Mouse (Mus musculus): Measurements from ENCODE around the gene Swsap1.

The Swsap1 gene

DNA sequence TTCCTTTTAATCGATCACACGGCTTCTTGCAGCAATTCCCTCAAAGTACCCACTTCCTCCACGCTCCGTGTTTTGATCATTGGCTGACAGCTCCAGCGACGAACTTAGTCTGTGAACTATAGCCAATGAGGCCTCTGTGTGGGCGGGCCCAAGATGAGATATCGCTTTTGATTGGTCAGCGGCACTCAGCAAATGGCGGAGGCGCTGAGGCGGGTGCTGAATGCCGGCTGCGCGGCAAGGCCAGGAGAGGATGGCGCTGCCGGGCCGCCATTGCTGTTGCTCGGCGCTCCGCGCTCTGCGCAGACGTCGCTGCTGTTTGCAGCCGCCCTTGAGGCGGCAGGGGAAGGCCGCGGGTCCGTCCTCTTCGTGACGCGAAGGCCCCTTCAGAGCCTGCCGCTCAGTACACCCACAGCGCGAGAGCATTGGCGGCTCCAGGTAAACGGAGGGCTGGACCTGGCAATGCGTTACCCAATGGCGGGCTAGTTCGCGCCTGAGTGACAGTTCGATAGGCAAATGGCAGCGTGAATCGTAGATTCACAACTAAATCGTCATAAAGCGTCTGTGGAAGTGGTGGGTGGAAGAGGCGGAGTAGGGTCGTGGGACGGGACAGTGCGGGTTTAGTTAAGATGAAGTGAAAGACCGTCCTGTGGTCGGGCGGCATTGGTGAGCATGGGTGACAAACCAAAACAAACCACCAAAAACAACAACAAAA, at the start of gene Swsap1:
Gene Swsap1, plus strand, starts transcription at position 186 of the 712 bp plus-strand sequence.
- DNase-seq (ENCODE audit: low read depth) = peak; percentile 99

- peak; percentile 54 for DNase-seq (ENCODE audit: low read depth)
Observed at GRCm38 (mm10) chr9:21908216-21908615, 47.3 kb upstream of the Swsap1 start.

- DNase-seq (ENCODE audit: low read depth) = peak; percentile 33
Observed at GRCm38 (mm10) chr9:21909474-21910223, 45.9 kb upstream of the Swsap1 start.

- DNase-seq (ENCODE audit: low read depth) = no peak
Observed at GRCm38 (mm10) chr9:21916851-21917492, 38.6 kb upstream of the Swsap1 start.

DNA sequence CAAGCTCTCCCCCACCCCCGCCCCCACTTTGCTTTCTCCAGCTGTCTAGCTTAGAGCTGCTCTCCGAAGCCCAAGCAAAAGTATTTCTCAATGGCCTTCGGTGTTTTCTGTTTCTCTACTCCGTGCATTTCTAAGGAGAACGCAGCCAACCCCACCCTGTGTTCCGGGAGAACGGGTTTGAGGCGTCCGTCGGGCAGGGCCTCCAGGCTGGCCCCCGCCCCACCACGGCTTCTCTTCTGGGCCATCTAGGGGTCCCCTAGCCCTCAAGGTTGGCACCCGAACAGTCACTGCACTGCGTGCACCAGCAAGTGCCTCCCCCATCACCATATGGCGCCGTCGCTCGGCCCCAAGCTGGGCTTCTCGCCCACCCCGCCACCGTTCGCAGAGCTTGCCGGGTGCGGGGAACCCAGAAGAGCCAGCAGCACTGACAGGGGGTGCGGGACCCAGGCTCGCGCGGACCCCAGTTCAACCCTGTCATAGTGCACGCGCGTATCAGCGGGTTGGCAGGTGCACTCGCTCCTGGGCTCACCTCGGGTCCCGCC, 38.0 kb upstream of the Swsap1 start:
- no peak for DNase-seq (ENCODE audit: low read depth)

DNA sequence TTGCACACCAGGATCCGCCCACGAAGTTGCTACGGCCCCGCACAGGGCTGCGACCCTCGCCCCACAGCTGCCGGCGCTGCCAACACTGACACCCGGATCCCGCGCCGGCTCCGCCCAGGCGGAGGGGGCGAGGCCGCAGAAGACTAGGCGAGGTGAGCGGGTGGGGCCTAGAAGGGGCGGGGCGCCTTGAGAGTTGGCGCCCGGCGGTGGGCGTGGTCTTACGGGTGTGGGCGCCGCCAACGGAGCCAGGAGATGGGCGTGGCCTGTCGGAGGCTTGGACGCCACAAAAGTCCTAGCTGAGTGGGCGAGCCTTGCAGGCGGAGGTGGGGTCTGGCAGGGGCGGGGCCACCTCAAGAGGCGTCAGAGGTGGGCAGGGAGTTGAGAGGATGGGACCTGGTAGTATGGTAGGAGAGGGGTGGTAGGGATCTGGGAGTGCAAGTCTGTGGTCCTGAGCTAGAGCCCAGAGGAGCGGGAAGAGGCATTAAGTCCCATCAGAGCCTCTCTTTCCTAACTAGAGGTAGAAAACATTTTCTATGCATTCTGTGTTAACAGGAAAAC, 37.4 kb upstream of the Swsap1 start, which contains the start of gene Rab3d:
Gene Rab3d, minus strand, starts transcription at position 158 of the 558 bp plus-strand sequence.
- DNase-seq (ENCODE audit: low read depth) = peak; percentile 96

GRCm38 (mm10) chr9:21918692-21919384, 36.7 kb upstream of the Swsap1 start:
- DNase-seq (ENCODE audit: low read depth) = no peak

GRCm38 (mm10) chr9:21923036-21923435, 32.5 kb upstream of the Swsap1 start:
- no peak for DNase-seq (ENCODE audit: low read depth)

GRCm38 (mm10) chr9:21923490-21924098, 32.0 kb upstream of the Swsap1 start:
- DNase-seq (ENCODE audit: low read depth) = no peak

GRCm38 (mm10) chr9:21924099-21924493, 31.5 kb upstream of the Swsap1 start:
- no peak for DNase-seq (ENCODE audit: low read depth)

DNA sequence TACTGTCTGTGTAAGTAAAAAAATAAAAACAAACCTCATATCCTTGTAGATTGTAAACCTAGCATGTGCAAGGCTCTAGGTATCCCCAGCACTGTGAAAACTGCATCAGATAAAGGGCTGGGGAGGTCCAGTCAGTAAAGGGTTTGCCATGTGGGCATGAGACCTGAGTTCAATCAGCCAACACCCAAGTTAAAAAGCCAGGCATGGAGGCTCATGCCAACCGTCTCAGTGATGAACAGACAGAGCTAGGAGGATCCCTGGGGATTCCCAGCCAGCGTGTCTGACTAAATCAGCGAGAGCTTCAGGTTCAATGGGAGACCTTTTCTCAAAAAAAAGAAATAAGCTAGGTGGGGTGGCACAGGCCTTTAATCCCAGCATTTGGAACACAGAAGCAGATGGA, 30.5 kb upstream of the Swsap1 start:
- DNase-seq (ENCODE audit: low read depth) = no peak

DNA sequence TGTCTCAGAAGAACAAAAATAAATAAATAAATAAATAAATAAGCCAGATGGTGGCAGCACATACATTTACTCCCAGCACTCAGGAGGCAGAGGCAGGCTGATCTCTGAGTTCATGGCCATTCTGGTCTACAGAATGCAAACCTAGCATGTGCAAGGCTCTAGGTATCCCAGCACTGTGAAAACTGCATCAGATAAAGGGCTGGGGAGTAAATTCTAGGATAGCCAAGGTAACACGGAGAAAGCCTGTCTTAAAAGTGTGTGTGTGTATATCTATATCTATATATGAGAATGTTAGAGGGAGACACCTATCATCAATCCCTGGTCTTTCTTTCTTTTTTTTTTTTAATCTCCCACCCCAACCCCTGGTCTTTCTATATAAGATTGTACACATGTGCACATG, 30.0 kb upstream of the Swsap1 start:
- DNase-seq (ENCODE audit: low read depth) = no peak

- no peak for DNase-seq (ENCODE audit: low read depth)
Observed at GRCm38 (mm10) chr9:21926155-21926554, 29.4 kb upstream of the Swsap1 start.

GRCm38 (mm10) chr9:21926784-21927183, 28.8 kb upstream of the Swsap1 start:
- DNase-seq (ENCODE audit: low read depth) = no peak

GRCm38 (mm10) chr9:21927208-21927753, 28.3 kb upstream of the Swsap1 start, which contains the start of the genes Ccdc159 and Tmem205:
TSS of gene Ccdc159 (plus strand) at chr9:21927471.
TSS of gene Tmem205 (minus strand) at chr9:21927556.
- no peak for DNase-seq (ENCODE audit: low read depth)

- no peak for DNase-seq (ENCODE audit: low read depth)
Observed at GRCm38 (mm10) chr9:21929208-21929607, 26.3 kb upstream of the Swsap1 start.

GRCm38 (mm10) chr9:21932006-21932405, 23.5 kb upstream of the Swsap1 start:
- no peak for DNase-seq (ENCODE audit: low read depth)

DNA sequence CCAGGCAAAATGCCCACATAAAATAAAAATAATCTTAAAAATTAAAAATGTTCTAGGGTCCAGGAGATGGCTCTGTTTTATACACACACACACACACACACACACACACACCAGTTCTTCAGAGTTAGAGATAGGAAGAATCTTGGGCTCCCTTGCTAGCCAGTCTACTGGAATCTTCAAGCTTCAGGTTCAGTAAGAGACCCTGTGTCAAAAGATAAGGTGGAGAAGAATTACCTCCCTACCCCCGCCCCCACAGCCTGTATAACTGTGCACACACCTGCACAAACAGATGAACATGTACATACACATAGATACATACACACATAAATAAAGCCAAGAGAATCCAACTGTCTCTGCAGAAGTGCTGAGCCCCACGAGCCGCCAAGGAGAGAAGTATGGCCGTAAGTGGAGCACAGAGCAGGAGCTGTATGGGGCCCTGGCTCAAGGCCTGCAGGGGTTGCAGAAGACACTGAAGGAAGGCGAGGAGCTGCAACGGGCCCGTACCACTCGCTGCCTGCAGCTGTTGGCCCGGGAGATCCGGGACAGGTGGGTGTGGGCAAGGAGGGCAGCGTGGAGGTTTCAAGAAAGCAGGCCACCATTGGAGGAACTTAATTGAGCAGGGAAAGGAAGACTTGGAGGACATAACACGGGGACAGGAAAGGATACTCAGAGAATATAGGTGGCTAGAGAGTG, 23.0 kb upstream of the Swsap1 start:
- no peak for DNase-seq (ENCODE audit: low read depth)

- DNase-seq (ENCODE audit: low read depth) = no peak
Observed at GRCm38 (mm10) chr9:21934021-21934420, 21.5 kb upstream of the Swsap1 start.

- DNase-seq (ENCODE audit: low read depth) = no peak
Observed at GRCm38 (mm10) chr9:21935466-21936131, 20.0 kb upstream of the Swsap1 start.

Measured in naive thymus-derived CD4-positive, alpha-beta T cell, adult 2 months (primary cell).